Mouse (Mus musculus) forebrain, postnatal 0 days (tissue): ENCODE measurements at regions not wholly inside any gene's neighbourhood (a gene's known extent, or its start where the extent isn't known, plus 50 kb on each side); places are given as distances from the start of the nearest gene placed in this dataset.

Source experiments
- ATAC-seq: fragments of 200-750 bp; cut with Nextera tagmentation; 2 replicates; pipeline ENCODE4 v1.8.0; 2017; ENCODE audit warnings: mild to moderate bottlenecking, moderate library complexity
- DNase-seq: peaks from one replicate; pipeline ENCODE4 v3.0.0-alpha.2; 2015
- H3K27ac ChIP-seq: fragments of 300-500 bp; sonication (generic); 2 replicates; pipeline ENCODE4 v1.5.1; 2014; ENCODE audit warnings: low read depth, mild to moderate bottlenecking, antibody characterized with exemption, low read length, moderate library complexity, mixed read lengths
- H3K27me3 ChIP-seq: fragments of 300-500 bp; sonication (generic); 2 replicates; pipeline ENCODE4 v1.6.1; 2014; ENCODE audit warnings: mild to moderate bottlenecking, low read length, mixed read lengths; ENCODE audit not compliant: insufficient read depth
- H3K36me3 ChIP-seq: fragments of 300-500 bp; sonication (generic); 2 replicates; pipeline ENCODE4 v1.6.1; 2014; ENCODE audit warnings: mild to moderate bottlenecking, moderate library complexity; ENCODE audit not compliant: insufficient read depth
- H3K4me1 ChIP-seq: fragments of 300-500 bp; sonication (generic); 2 replicates; pipeline ENCODE4 v1.6.1; 2014; ENCODE audit warnings: antibody characterized with exemption; ENCODE audit not compliant: insufficient read depth
- H3K4me2 ChIP-seq: fragments of 300-500 bp; sonication (generic); 2 replicates; pipeline ENCODE4 v1.6.1; 2014; ENCODE audit warnings: low read depth, mild to moderate bottlenecking, moderate library complexity
- H3K4me3 ChIP-seq: fragments of 300-500 bp; sonication (generic); 2 replicates; pipeline ENCODE4 v1.5.1; 2014; ENCODE audit warnings: low read depth, low read length, mixed read lengths
- H3K9ac ChIP-seq: fragments of 300-500 bp; sonication (generic); 2 replicates; pipeline ENCODE4 v1.6.1; 2014; ENCODE audit warnings: mild to moderate bottlenecking
- H3K9me3 ChIP-seq: fragments of 300-500 bp; sonication (generic); 2 replicates; pipeline ENCODE4 v1.6.1; 2016; ENCODE audit warnings: low read length
- CTCF ChIP-seq: sonication (generic); IDR thresholded peaks from 2 replicates; pipeline ENCODE4 v1.5.1; 2016; ENCODE audit warnings: antibody characterized with exemption, control low read depth, low read depth
- WGBS: fragments of 180-500 bp; shearing (Covaris S2); extraction: QIAGEN DNeasy Blood & Tissue Kit; methylation state at CpG from one replicate; pipeline ENCODE4 v1.1.7; 2014; 5-methylcytosine and 5-hydroxymethylcytosine counted together

- H3K9ac ChIP-seq: no peak overlapping the region
- no peaks in the 10 kb centered on the region for H3K36me3 ChIP-seq
- no peak for TF ChIP-seq CTCF
- no peaks in the 10 kb centered on the region for H3K9me3 ChIP-seq
- H3K27me3 ChIP-seq: no peaks in the 10 kb centered on the region
- no peak overlapping the region for H3K4me2 ChIP-seq
- no peaks in the 10 kb centered on the region for H3K4me1 ChIP-seq
- H3K27ac ChIP-seq: no peak overlapping the region
- no peak for DNase-seq
- no peak overlapping the region for H3K4me3 ChIP-seq
- ATAC-seq: no peak
- 79% methylated on average over 3 of the region's 3 CpGs for WGBS
Observed at GRCm38 (mm10) chr2:53911857-53912256, 173.5 kb downstream of the Rprm start.
